Mouse (Mus musculus): ENCODE results near the gene Ccdc50.

Gene Ccdc50

GRCm38 (mm10) chr16:27388761-27389451, at the start of gene Ccdc50:
Ccdc50 (plus strand) TSS chr16:27388869.
- DNase-seq (ENCODE audit: low spot score): peak; percentile 78

- DNase-seq (ENCODE audit: low spot score): no peak
Measured at GRCm38 (mm10) chr16:27347521-27347920, 41.1 kb upstream of the Ccdc50 start.

GRCm38 (mm10) chr16:27348359-27348758, 40.3 kb upstream of the Ccdc50 start:
- DNase-seq (ENCODE audit: low spot score): no peak

GRCm38 (mm10) chr16:27349235-27349634, 39.4 kb upstream of the Ccdc50 start:
- no peak for DNase-seq (ENCODE audit: low spot score)

DNA sequence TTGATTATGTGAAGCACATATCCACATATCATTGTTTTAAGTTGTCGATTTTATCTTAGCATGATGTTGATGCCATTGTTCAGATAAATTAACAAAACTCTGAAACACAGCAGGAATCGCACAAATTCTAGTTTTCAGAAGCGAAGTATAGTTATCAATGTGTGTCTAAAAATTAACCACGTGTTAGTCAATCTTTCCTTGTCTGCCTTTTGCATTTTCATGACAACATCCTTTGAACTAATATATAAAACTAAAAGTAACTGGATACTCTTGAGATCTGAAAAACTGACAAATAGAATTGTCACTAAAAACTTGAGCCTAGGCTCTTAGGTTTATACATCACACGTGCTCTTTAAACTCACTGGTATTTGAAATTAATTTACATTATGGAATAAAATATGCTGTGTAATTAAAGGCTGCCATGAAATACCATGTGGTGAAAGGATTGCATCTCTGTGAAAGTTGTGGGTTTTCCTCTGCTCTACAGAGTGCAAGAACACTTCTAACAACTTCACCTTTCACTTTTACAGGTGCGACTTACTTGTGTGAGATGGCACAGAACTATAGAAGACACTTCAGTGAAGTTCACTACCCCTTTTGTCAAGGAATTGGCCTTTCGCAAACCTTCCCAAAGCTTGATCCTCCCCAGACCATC, 38.7 kb upstream of the Ccdc50 start:
- no peak for DNase-seq (ENCODE audit: low spot score)

- DNase-seq (ENCODE audit: low spot score): no peak
Measured at GRCm38 (mm10) chr16:27354464-27354863, 34.2 kb upstream of the Ccdc50 start.

DNA sequence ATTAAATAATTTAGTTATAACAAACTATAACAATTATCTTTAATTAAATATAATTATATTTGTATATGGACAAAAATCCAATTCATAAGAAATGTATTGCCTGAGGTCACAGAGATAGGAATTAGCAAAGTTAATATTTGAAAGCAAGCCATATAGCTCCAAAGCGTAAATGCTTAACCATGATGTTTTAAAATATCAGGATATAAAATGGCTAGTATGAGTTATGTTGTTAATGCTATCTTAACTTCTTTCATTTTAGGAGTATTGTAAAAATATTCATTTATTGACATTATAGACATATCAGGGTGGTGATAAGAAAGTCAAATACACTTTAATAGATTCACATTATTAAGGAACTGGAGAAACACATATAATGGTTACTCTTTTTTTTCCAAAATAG, 28.6 kb upstream of the Ccdc50 start:
- DNase-seq (ENCODE audit: low spot score): no peak

DNA sequence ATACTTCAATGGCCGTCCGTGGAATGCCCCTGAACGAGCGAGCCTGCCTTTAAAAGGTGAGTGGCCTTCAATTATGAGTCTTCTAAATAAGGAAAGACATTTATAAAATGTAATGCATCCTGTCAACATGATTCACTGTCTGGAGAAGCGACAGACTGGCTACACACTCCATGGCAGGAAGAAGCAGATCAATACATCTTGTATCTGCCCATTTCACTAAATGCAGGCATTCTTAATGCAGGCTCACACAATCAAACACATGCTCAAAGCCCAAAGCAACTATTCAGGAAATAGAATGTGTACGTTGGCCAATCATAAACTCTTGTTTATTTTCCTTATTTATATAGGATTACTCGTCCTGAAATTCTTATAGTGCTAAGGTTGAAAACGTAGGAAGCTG, 18.5 kb upstream of the Ccdc50 start, which contains the start of gene Uts2b:
Gene Uts2b (minus strand): TSS at position 49 of the 400 bp plus-strand sequence.
- no peak for DNase-seq (ENCODE audit: low spot score)

DNA sequence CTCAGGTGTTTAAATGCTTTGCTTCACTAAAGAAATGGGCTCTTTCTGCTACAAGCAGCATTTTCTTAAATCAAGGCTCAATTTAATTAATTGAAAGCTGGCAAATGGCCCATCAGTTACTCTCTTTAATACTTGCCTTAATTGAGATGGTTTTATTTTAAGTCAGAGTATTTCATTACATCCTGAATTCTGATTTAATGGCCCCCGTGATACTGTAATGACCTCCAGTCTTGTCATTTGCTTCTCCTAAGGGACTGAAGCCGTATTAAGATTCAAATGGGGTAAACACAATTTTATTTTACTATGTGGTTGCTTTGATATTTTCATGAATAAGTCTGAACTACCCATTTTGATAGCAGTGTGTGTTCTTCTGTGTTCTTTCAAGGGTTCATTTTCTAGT, 18.0 kb upstream of the Ccdc50 start:
- no peak for DNase-seq (ENCODE audit: low spot score)

DNA sequence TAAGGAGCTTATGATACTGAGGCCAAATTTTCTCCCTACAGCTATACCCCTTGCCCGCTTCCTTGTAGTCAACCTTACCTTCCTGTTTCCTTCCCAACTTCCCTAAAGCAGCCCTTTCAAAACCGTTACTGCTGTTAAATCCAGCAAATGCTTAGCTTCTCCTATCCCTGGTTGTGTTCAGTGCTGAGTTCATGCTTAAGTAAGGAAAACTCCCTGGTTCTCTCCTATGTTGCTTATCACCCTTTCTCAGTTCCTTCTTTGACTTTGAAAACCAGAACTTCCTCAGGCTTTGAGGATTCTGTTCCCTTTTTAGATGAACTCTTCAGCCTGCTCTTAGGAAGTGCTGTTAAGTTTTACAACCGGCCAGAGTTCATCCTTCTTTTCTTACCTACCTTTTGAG, 14.5 kb upstream of the Ccdc50 start:
- DNase-seq (ENCODE audit: low spot score): no peak

- no peak for DNase-seq (ENCODE audit: low spot score)
Measured at GRCm38 (mm10) chr16:27375318-27375717, 13.4 kb upstream of the Ccdc50 start.

DNA sequence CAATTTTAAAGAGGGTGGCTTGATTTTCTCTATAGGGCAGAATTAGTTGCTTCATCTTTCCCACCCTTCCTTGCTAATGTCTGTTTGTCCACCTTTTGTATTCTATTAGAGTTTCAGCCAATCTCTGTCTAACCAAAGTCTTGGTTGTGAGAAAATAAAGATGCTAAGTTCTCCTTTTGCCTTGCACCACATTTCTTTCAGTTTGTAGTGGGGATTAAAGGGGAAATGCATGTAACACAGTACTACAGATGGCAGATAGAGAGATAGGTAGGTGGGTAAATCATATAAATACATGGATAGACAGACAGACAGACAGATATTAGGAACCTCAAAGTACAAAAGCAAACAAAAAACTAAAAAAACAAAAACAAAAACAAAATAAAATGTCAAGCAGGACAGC, 12.1 kb upstream of the Ccdc50 start:
- DNase-seq (ENCODE audit: low spot score): no peak

GRCm38 (mm10) chr16:27382217-27382616, 6.5 kb upstream of the Ccdc50 start:
- no peak for DNase-seq (ENCODE audit: low spot score)

DNA sequence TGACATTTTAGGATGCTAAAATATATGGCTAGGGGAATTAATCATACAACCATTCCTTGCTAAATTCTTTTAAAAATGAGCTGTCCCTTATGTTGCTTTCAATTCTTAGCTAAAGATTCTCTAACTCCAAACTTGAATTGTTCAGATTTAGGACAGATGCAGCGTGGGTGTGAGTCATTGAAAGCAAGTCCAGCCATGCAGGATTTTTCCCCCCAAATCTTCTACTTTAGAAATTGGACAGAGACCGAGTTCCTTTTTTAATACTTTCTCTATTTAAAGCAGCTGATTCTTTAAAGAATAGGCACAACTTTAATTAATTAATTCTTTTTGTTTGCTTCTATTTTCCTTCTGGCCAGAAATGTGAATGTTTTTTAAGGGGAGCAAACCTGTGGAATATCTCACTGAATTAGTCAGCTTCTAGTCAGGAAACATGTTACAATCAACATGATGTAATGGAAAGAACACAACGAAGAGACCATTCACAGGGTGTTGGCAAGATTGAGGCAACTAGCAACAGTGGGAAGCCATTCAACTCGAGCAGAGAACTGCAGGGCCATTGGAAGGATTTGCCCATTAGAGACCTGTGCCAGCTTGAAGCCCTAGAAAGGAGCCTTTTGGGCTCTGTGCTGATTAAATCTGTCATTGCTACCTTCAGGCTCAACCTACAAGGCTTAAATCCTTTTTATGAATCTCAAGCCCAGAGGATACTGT, 3.6 kb upstream of the Ccdc50 start:
- DNase-seq (ENCODE audit: low spot score): no peak

GRCm38 (mm10) chr16:27385649-27386048, 3.0 kb upstream of the Ccdc50 start:
- DNase-seq (ENCODE audit: low spot score): no peak

- no peak for DNase-seq (ENCODE audit: low spot score)
Measured at GRCm38 (mm10) chr16:27386850-27387407, 1.7 kb upstream of the Ccdc50 start.

DNA sequence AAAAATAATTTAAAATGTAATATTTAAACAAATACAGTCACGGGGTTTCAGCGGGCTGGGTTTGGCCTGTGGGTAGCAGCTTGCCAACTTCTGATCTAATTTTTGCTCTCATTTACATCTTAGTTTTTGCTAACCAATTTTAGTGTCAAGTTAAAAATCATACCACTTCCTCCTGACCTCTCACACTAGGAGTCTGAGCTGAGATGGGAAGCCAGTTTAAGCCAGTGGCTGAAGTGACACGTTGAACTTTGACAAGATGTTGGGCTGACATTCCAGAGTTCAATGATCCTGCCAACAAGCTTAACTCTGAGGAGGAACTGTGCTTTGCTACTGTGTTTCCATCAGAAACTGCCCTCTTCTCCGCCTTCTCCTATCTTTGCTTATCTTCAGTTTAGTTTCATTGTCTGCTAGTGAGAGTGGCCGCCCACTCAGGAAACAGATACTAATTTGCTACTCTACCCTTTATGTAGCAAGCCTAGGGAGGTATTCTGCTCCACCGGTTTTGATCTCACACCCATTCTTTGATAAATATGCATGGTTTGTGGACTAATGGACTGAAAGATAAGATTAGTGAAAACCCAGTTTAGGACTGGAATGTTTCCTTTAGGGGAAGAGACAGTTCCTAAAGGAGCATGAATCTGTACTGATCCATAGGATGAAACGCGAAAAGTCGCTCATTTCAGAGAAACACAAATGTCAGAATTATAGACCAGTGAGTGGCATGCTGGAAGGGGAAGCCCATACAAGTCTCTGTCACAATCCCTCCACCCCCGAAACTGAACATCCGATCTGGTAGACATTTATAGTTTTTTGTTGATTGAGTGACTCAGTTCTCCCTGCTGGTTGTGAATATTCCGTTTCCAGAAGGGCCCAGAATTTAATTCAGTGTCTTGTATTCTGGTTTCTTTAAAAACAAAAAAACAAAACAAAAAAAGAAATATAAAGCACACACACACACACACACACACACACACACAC, 746 bp upstream of the Ccdc50 start:
- DNase-seq (ENCODE audit: low spot score): peak; percentile 14

DNA sequence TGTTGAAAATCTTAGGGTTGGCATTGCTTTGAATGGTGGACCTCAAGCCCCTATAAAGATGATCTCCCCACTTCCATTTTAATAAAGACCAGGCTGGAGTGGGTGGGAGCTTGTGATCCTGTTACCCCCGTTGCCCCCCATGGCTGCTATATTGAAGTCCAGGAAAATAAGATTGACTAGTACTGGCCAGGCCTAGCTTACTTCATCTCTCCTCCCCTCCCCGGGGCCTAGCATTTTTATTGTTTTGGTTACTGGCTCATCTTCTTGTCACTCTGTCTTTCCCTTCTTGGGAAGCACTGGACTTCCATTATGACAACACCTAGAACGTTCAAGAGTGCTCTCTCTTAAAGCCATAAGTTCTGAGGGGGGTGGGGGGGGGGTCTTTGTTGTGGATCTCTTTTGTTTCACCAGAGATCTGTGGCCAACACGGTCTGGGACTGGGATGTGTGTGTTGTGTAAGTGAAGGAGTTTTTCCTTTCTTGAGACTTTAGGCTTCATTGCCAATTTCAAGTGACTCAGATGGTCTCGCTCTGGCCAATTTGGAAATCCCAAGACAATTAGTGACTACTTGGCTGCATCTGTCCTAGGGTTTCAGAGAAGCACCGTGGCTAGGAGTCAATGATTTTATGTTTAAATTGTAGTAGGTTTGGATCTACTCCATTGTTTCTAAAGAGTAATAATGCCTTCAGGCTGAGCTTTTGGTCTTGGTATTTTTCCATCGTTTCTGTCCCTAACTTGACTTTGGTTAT, 1.0 kb downstream of the Ccdc50 start:
- DNase-seq (ENCODE audit: low spot score): peak; percentile 16

GRCm38 (mm10) chr16:27390306-27390705, 1.6 kb downstream of the Ccdc50 start:
- DNase-seq (ENCODE audit: low spot score): no peak

DNA sequence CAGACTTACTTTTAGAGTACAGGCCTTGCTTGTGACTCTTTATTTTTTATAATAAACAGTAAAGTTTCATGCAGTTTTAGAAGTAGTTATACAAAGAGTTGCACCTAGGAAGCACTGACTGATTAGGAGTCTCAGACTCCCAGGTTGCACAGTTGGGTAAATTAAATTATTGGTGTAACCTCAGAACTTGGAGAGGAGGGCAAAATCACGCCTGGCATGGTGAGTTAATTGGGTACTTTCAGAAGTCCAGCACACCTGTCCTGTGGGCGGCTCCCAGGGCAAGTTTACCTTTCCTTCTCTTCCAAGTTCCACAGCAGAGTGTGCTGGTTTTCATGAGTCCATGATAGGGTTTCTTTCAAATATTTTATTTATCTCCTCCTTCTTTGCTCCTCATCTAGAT, 3.2 kb downstream of the Ccdc50 start:
- DNase-seq (ENCODE audit: low spot score): no peak

All from lung, postnatal 25 days (tissue).